Mouse (Mus musculus) brain, embryonic 14.5 days (tissue): Measurements from ENCODE around the gene 1110008P14Rik.

Experiments used
- CTCF ChIP-seq: fragments of 200-500 bp; IDR thresholded peaks from 2 replicates; pipeline ENCODE4 v1.5.1; 2012; ENCODE audit warnings: inconsistent platforms, mild to moderate bottlenecking, moderate library complexity, borderline replicate concordance; ENCODE audit not compliant: insufficient read depth, insufficient read length; ENCODE audit errors: extremely low read depth
- POLR2A ChIP-seq: fragments of 200-500 bp; IDR thresholded peaks from 2 replicates; pipeline ENCODE4 v1.6.1; 2012; ENCODE audit warnings: mild to moderate bottlenecking, inconsistent platforms, borderline replicate concordance; ENCODE audit not compliant: poor library complexity, insufficient read depth, insufficient read length, severe bottlenecking; ENCODE audit errors: extremely low read depth

GRCm38 (mm10) chr2:32375317-32375940 is 6.3 kb downstream of the 1110008P14Rik start:
- TF ChIP-seq POLR2A: no peak
- no peak for TF ChIP-seq CTCF
